Mouse (Mus musculus) liver, adult 2 months (tissue): ENCODE data around the gene Glod4.

ENCODE experiments used
- CTCF ChIP-seq: fragments of 200-500 bp; IDR thresholded peaks from 2 replicates; pipeline ENCODE4 v1.5.1; 2011; ENCODE audit warnings: low read depth, low read length, control low read depth
- POLR2A ChIP-seq: fragments of 200-500 bp; IDR thresholded peaks from 2 replicates; pipeline ENCODE4 v1.6.1; 2011; ENCODE audit warnings: low read length, control low read depth; ENCODE audit not compliant: insufficient read depth; ENCODE audit errors: extremely low read depth

DNA sequence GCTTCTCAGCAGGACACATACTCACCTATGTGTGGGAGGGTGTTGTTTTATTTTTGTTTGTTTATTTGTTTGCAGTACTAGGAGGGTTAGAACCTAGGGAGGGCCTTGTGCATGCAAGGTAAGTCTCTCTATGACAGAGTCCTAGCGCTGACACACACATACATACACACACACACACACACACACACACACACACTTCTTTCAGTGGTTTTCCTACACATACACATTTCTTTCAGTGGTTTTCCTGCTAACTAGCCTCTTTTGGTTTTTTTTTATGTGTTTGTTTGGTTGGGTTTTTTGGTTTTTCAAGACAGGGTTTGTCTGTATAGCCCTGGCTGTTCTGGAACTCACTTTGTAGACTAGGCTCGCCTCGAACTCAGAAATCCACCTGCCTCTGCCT, 133.1 kb downstream of the Glod4 start:
- TF ChIP-seq POLR2A (no peak), CTCF (no peak)
